Mouse (Mus musculus) liver, postnatal 0 days (tissue): Measurements from ENCODE around the gene Slc25a34. TPM values are rescaled to one million over a fixed set of nuclear protein-coding genes. Genes with fewer than 3 reads are reported as not detected.

Source experiments
- ATAC-seq: fragments of 200-750 bp; cut with Nextera tagmentation; 2 replicates; pipeline ENCODE4 v1.8.0; 2017; ENCODE audit warnings: mild to moderate bottlenecking, moderate library complexity
- DNase-seq: peaks from one replicate; pipeline ENCODE4 v3.0.0-alpha.2; 2016
- H3K27ac ChIP-seq: fragments of 300-500 bp; sonication (generic); 2 replicates; pipeline ENCODE4 v1.5.1; 2014; ENCODE audit warnings: antibody characterized with exemption, moderate library complexity, mild to moderate bottlenecking, low read depth
- H3K27me3 ChIP-seq: fragments of 300-500 bp; sonication (generic); 2 replicates; pipeline ENCODE4 v1.6.1; 2014; ENCODE audit warnings: low read length, control low read depth, mixed read lengths; ENCODE audit not compliant: insufficient read depth
- H3K36me3 ChIP-seq: fragments of 300-500 bp; sonication (generic); replicated peaks from 2 replicates; pipeline ENCODE4 v1.6.1; 2014; ENCODE audit warnings: mild to moderate bottlenecking, control low read depth, low read length, moderate library complexity, mixed read lengths; ENCODE audit not compliant: insufficient read depth
- H3K4me1 ChIP-seq: fragments of 300-500 bp; sonication (generic); 2 replicates; pipeline ENCODE4 v1.6.1; 2014; ENCODE audit warnings: antibody characterized with exemption, mild to moderate bottlenecking, control low read depth; ENCODE audit not compliant: insufficient read depth
- H3K4me2 ChIP-seq: fragments of 300-500 bp; sonication (generic); 2 replicates; pipeline ENCODE4 v1.6.1; 2014; ENCODE audit warnings: low read depth, mild to moderate bottlenecking, low read length, moderate library complexity, mixed read lengths
- H3K4me3 ChIP-seq: fragments of 300-500 bp; sonication (generic); 2 replicates; pipeline ENCODE4 v1.5.1; 2014; ENCODE audit warnings: low read depth, low read length
- H3K9ac ChIP-seq: fragments of 300-500 bp; sonication (generic); replicated peaks from 2 replicates; pipeline ENCODE4 v1.6.1; 2014; ENCODE audit warnings: mild to moderate bottlenecking, moderate library complexity
- H3K9me3 ChIP-seq: fragments of 300-500 bp; sonication (generic); 2 replicates; pipeline ENCODE4 v1.6.1; 2016; ENCODE audit warnings: mild to moderate bottlenecking, control low read depth, low read length, mixed read lengths
- CTCF ChIP-seq: sonication (generic); IDR thresholded peaks from 2 replicates; pipeline ENCODE4 v1.5.1; 2016; ENCODE audit warnings: antibody characterized with exemption, low read depth
- EP300 ChIP-seq: IDR thresholded peaks from 2 replicates; pipeline ENCODE4 v1.6.1; 2016; ENCODE audit warnings: antibody characterized with exemption, low read depth, mild to moderate bottlenecking
- WGBS: fragments of 180-500 bp; shearing (Covaris S2); extraction: QIAGEN DNeasy Blood & Tissue Kit; methylation state at CpG from one replicate; pipeline ENCODE4 v1.1.7; 2014; ENCODE audit not compliant: insufficient replicate concordance; 5-methylcytosine and 5-hydroxymethylcytosine counted together
- polyA plus RNA-seq: library from polyadenylated mRNA; unstranded; fragments of >200 nt; fragmentation: Nextera tagmentation; extraction: Ambion mirVana; gene quantifications from 2 replicates; pipeline ENCODE4 v1.2.1, GENCODE M21; 2015

Gene Slc25a34
- polyA plus RNA-seq, 1 experiment from 2014 or later = 0.40 TPM

GRCm38 (mm10) chr4:141603921-141604320 lies 19.7 kb downstream of the Slc25a34 start:
- Histone ChIP-seq H3K27me3 (peaks cover 14% of the 10 kb centered on the region), H3K36me3 (no peaks in the 10 kb centered on the region), H3K4me2 (no peak overlapping the region), H3K9me3 (no peaks in the 10 kb centered on the region), H3K27ac (no peak overlapping the region), H3K9ac (no peak overlapping the region), H3K4me3 (no peak overlapping the region), H3K4me1 (peaks cover 14% of the 10 kb centered on the region)
- no peak for ATAC-seq
- no peak for DNase-seq
- TF ChIP-seq EP300 = no peak
- no peak for TF ChIP-seq CTCF
- 57% methylated on average over 4 of the region's 4 CpGs for WGBS

- no peaks in the 10 kb centered on the region for H3K9me3 ChIP-seq
- TF ChIP-seq CTCF = no peak
- TF ChIP-seq EP300 = no peak
- H3K36me3 ChIP-seq = no peaks in the 10 kb centered on the region
- no peak for ATAC-seq
- no peak overlapping the region for H3K9ac ChIP-seq
- H3K4me2 ChIP-seq = no peak overlapping the region
- H3K27me3 ChIP-seq = peaks cover 21% of the 10 kb centered on the region
- H3K27ac ChIP-seq = no peak overlapping the region
- no peak overlapping the region for H3K4me3 ChIP-seq
- peaks cover 20% of the 10 kb centered on the region for H3K4me1 ChIP-seq
- 56% methylated on average over 11 of the region's 11 CpGs for WGBS
- no peak for DNase-seq
Measured at GRCm38 (mm10) chr4:141602523-141603223, 20.9 kb downstream of the Slc25a34 start.

GRCm38 (mm10) chr4:141601148-141601862 lies 22.3 kb downstream of the Slc25a34 start:
- H3K4me1 ChIP-seq = peaks cover 20% of the 10 kb centered on the region

GRCm38 (mm10) chr4:141600364-141600763 lies 23.3 kb downstream of the Slc25a34 start:
- WGBS = 53% methylated on average over 6 of the region's 6 CpGs
- Histone ChIP-seq H3K27me3 (peaks cover 21% of the 10 kb centered on the region), H3K36me3 (no peaks in the 10 kb centered on the region), H3K27ac (no peak overlapping the region), H3K9ac (no peak overlapping the region), H3K4me1 (peaks cover 20% of the 10 kb centered on the region), H3K4me2 (no peak overlapping the region), H3K9me3 (no peaks in the 10 kb centered on the region), H3K4me3 (no peak overlapping the region)
- no peak for ATAC-seq
- TF ChIP-seq CTCF (no peak), EP300 (no peak)
- no peak for DNase-seq

More at GRCm38 (mm10) chr4:141601148-141601862, 22.3 kb downstream of the Slc25a34 start:
- H3K9me3 ChIP-seq = no peaks in the 10 kb centered on the region
- no peaks in the 10 kb centered on the region for H3K36me3 ChIP-seq
- no peak for ATAC-seq
- no peak for DNase-seq
- WGBS = 68% methylated on average over 12 of the region's 12 CpGs
- no peak overlapping the region for H3K27ac ChIP-seq
- H3K4me2 ChIP-seq = no peak overlapping the region
- TF ChIP-seq CTCF (no peak), EP300 (no peak)
- H3K27me3 ChIP-seq = peaks cover 21% of the 10 kb centered on the region
- H3K9ac ChIP-seq = no peak overlapping the region
- H3K4me3 ChIP-seq = no peak overlapping the region

GRCm38 (mm10) chr4:141599251-141600141 lies 24.1 kb downstream of the Slc25a34 start:
- H3K9me3 ChIP-seq = no peaks in the 10 kb centered on the region
- H3K27me3 ChIP-seq = peaks cover 21% of the 10 kb centered on the region
- H3K4me2 ChIP-seq = peak overlapping the region; percentile 73
- DNase-seq (no peak), ATAC-seq (no peak)
- 3% methylated on average over 35 of the region's 57 CpGs for WGBS
- peak overlapping the region; percentile 50 for H3K9ac ChIP-seq
- peak overlapping the region; percentile 41 for H3K4me3 ChIP-seq
- H3K4me1 ChIP-seq = peaks cover 17% of the 10 kb centered on the region
- H3K36me3 ChIP-seq = no peaks in the 10 kb centered on the region
- H3K27ac ChIP-seq = no peak overlapping the region; the same call in 1 of the 2 replicates
- TF ChIP-seq CTCF = no peak
- TF ChIP-seq EP300 = no peak
